Mouse (Mus musculus) central nervous system, embryonic 18 days (tissue): Measurements from ENCODE around the gene Mex3a. TPM values are rescaled to one million over a fixed set of nuclear protein-coding genes. Genes with fewer than 3 reads are reported as not detected.

Source experiments
- polyA plus RNA-seq: library from polyadenylated mRNA; depleted of rRNA; stranded (reverse); fragments of >200 nt; gene quantifications from 2 replicates; pipeline ENCODE4 v1.2.3, GENCODE M21; 2012; rRNA removed

Mex3a gene
- polyA plus RNA-seq: 54.4 and 59.6 TPM in 2 replicates

GRCm38 (mm10) chr3:88532299-88532674 is at the start of gene Mex3a:
Gene Mex3a (plus strand): TSS chr3:88532395.

GRCm38 (mm10) chr3:88509692-88510420 is 22.3 kb upstream of the Mex3a start, which contains the start of gene Lmna:
Gene Lmna (minus strand): TSS chr3:88509956.

GRCm38 (mm10) chr3:88548180-88548917 is 16.2 kb downstream of the Mex3a start, which contains the start of gene Rab25:
Gene Rab25 (minus strand): TSS chr3:88548300.

GRCm38 (mm10) chr3:88552676-88553524 is 20.7 kb downstream of the Mex3a start, which contains the start of gene Lamtor2:
Gene Lamtor2 (minus strand): TSS chr3:88553074.

GRCm38 (mm10) chr3:88553525-88553879 is 21.3 kb downstream of the Mex3a start, which contains the start of gene Ubqln4:
Gene Ubqln4 (plus strand): TSS chr3:88553758.

GRCm38 (mm10) chr3:88575540-88575939 is 43.3 kb downstream of the Mex3a start, which contains the start of gene Ssr2:
Gene Ssr2 (plus strand): TSS chr3:88575876.

Other genes starting within 250 kb of the Mex3a start
- 0.14 TPM in 1 of 2 replicates, not detected in the other for gene Gm38392, start 245.2 kb upstream of the Mex3a start, polyA plus RNA-seq
- 4.0 and 6.2 TPM in 2 replicates for gene Tsacc, start 235.4 kb upstream of the Mex3a start, polyA plus RNA-seq
- gene Cct3, start 235.3 kb upstream of the Mex3a start, polyA plus RNA-seq: 313 and 317 TPM in 2 replicates
- gene Glmp, start 207.4 kb upstream of the Mex3a start, polyA plus RNA-seq: 54.1 and 56.2 TPM in 2 replicates
- 0.82 and 0.94 TPM in 2 replicates for gene Tmem79, start 196.2 kb upstream of the Mex3a start, polyA plus RNA-seq
- 90.2 and 90.7 TPM in 2 replicates for gene Smg5, start 196.1 kb upstream of the Mex3a start, polyA plus RNA-seq
- 3.1 and 3.4 TPM in 2 replicates for gene Paqr6, start 167.8 kb upstream of the Mex3a start, polyA plus RNA-seq
- gene Bglap3, start 159.7 kb upstream of the Mex3a start, polyA plus RNA-seq: 0.09 and 0.15 TPM in 2 replicates
- gene Bglap2, start 153.7 kb upstream of the Mex3a start, polyA plus RNA-seq: 1.0 and 7.1 TPM in 2 replicates
- 0.56 and 7.4 TPM in 2 replicates for gene Bglap, start 147.9 kb upstream of the Mex3a start, polyA plus RNA-seq
- 21.8 and 23.7 TPM in 2 replicates for gene Pmf1, start 122.1 kb upstream of the Mex3a start, polyA plus RNA-seq
- gene Slc25a44, start 107.3 kb upstream of the Mex3a start, polyA plus RNA-seq: 41.3 and 42.5 TPM in 2 replicates
- 54.7 and 57.7 TPM in 2 replicates for gene Sema4a, start 71.2 kb upstream of the Mex3a start, polyA plus RNA-seq
- gene Lmna, start 22.4 kb upstream of the Mex3a start, polyA plus RNA-seq: 40.9 and 46.3 TPM in 2 replicates
- gene Rab25, start 15.9 kb downstream of the Mex3a start, polyA plus RNA-seq: 0.27 and 0.47 TPM in 2 replicates
- gene Lamtor2, start 20.7 kb downstream of the Mex3a start, polyA plus RNA-seq: 149 and 155 TPM in 2 replicates
- 89.7 and 95.0 TPM in 2 replicates for gene Ubqln4, start 21.4 kb downstream of the Mex3a start, polyA plus RNA-seq
- gene Ssr2, start 43.5 kb downstream of the Mex3a start, polyA plus RNA-seq: 175 and 179 TPM in 2 replicates
- 74.7 and 92.8 TPM in 2 replicates for gene Arhgef2, start 73.6 kb downstream of the Mex3a start, polyA plus RNA-seq
- gene Rxfp4, start 120.7 kb downstream of the Mex3a start, polyA plus RNA-seq: not detected in 2 replicates
- 117 and 121 TPM in 2 replicates for gene Khdc4, start 153.4 kb downstream of the Mex3a start, polyA plus RNA-seq
- 51.1 and 57.4 TPM in 2 replicates for gene Rit1, start 184.4 kb downstream of the Mex3a start, polyA plus RNA-seq
- 174 and 175 TPM in 2 replicates for gene Syt11, start 242.8 kb downstream of the Mex3a start, polyA plus RNA-seq